Mouse (Mus musculus): ENCODE measurements around the gene A730009L09Rik. TPM values are rescaled to one million over a fixed set of nuclear protein-coding genes. Genes with fewer than 3 reads are reported as not detected.

Gene A730009L09Rik
- polyA plus RNA-seq, 1 experiment from 2014 or later = not detected

DNA sequence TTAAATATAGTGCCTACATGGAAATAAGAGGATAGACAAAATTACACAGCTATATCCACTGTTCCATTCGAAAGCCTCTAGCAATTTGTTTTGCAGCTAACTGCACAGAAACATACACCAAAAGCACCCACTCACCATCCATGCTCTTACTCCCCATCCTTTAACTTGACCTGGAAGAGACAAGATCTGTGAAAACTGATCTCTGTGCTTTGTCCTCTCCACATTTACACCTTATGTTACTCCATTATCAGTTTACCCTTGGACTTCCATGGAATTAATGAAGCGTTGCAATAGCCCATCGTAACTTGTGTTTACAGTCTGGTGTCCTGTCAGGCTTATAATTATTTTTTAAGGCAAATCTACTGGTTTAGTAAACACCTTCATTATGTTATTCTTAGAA lies 20.1 kb upstream of the A730009L09Rik start:
- peak overlapping the region; percentile 31; the same call in 1 of the 2 replicates for H3K4me2 ChIP-seq (ENCODE audit: low read depth, low read length)
- H3K36me3 ChIP-seq (ENCODE audit: control insufficient read depth, insufficient read depth, low read length) = no peaks in the 10 kb centered on the region
- H3K27ac ChIP-seq (ENCODE audit: low read length) = no peak overlapping the region
- no peak overlapping the region for H3K4me3 ChIP-seq (ENCODE audit: low read length)
- H3K27me3 ChIP-seq (ENCODE audit: control insufficient read depth, insufficient read depth, low read depth, low read length) = no peaks in the 10 kb centered on the region
- no peaks in the 10 kb centered on the region; the same call in 1 of the 2 replicates for H3K4me1 ChIP-seq (replicated peaks; ENCODE audit: control insufficient read depth, insufficient read depth, low read length)
- H3K9ac ChIP-seq (ENCODE audit: low read length) = no peak overlapping the region
- WGBS = 54% methylated on average over 3 of the region's 3 CpGs
- no peaks in the 10 kb centered on the region for H3K9me3 ChIP-seq (ENCODE audit: control insufficient read depth, low read length)
- ATAC-seq (ENCODE audit: low read depth) = no peak

DNA sequence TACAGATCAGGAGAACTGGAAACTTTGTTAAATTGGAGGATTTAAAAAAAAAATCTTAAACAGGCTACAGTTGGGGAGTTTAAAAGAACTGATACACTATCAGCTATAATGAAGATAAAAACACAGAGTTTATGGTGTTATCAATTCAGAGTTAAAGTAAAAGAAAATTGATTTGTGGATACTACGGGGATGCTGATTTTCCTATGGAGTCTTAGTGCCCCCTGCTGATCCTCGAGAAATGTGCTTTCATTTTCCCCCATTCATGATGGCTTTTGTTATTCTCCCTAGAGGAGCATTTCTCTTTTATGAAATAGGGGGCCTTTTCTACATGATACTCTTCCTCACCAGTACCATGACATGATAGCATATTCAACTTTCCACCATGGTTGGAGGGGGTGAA lies 19.5 kb upstream of the A730009L09Rik start:
- Histone ChIP-seq H3K9me3 (ENCODE audit: control insufficient read depth, low read length) (no peaks in the 10 kb centered on the region), H3K36me3 (ENCODE audit: control insufficient read depth, insufficient read depth, low read length) (no peaks in the 10 kb centered on the region), H3K4me2 (ENCODE audit: low read depth, low read length) (0 out of 2 replicates have a peak overlapping the region, but pooled peaks have one; percentile 31), H3K4me3 (ENCODE audit: low read length) (no peak overlapping the region), H3K4me1 (replicated peaks; ENCODE audit: control insufficient read depth, insufficient read depth, low read length) (no peaks in the 10 kb centered on the region; the same call in 1 of the 2 replicates), H3K9ac (ENCODE audit: low read length) (no peak overlapping the region), H3K27ac (ENCODE audit: low read length) (no peak overlapping the region), H3K27me3 (ENCODE audit: control insufficient read depth, insufficient read depth, low read depth, low read length) (no peaks in the 10 kb centered on the region)
- ATAC-seq (ENCODE audit: low read depth) = no peak
- WGBS = 19% methylated on average over 2 of the region's 2 CpGs

DNA sequence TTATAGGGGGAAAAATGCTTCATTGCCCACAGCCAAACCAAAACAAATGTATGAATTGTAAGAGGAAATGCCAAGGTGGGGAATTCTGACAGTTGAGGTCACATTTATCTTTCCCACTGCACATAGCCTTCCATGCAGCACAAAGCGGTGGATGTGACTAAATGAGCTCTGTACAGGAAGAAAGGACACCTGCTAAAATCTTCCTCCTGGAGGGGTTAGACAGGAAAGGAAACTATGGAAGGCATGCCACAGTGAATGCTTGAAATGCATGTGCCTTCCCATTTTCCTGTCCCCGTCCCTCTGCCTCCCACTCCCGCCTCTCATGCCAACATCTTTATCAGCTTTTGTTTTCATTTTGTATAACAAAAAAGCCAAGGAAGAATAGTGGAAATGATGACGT lies 7.2 kb upstream of the A730009L09Rik start:
- 56% methylated on average over 4 of the region's 4 CpGs for WGBS
- ATAC-seq (ENCODE audit: low read depth) = no peak
- no peaks in the 10 kb centered on the region for H3K36me3 ChIP-seq (ENCODE audit: control insufficient read depth, insufficient read depth, low read length)

DNA sequence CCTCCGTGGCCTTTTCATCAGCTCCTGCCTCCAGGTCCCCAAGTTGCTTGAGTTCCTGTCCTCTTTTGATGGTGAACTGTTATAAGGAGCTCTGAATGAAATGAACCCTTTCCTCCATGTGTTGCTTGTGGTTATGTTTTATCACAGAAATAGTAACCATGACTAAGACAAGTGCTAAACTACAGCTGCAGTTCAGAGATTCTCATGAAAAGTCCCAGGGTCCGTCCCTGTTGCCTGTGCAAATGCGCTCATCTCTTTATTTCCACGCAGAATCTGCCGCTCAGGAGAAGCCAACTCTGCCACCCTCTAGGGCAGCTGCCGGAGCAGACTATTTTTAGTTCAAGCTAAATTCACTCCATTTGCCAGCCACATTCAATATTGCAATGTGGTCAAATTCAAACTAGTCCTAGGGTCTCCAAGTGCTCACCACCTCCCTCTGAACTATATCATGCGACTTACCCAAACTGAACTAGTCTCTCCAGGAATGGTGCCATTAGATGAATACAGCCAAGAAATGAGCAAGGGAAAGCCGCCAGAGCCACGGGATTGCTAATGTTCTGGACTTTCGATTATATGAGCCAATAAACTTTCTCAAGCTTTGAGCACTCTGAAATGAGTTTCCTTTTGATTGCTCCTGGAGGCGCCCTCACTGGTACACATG lies 7.2 kb downstream of the A730009L09Rik start:
- H3K27me3 ChIP-seq (ENCODE audit: control insufficient read depth, insufficient read depth, low read depth, low read length) = no peaks in the 10 kb centered on the region
- 87% methylated on average over 11 of the region's 11 CpGs for WGBS
- H3K9me3 ChIP-seq (ENCODE audit: control insufficient read depth, low read length) = no peaks in the 10 kb centered on the region
- H3K27ac ChIP-seq (ENCODE audit: low read length) = no peak overlapping the region
- ATAC-seq (ENCODE audit: low read depth) = no peak
- H3K36me3 ChIP-seq (ENCODE audit: control insufficient read depth, insufficient read depth, low read length) = no peaks in the 10 kb centered on the region
- H3K4me1 ChIP-seq (replicated peaks; ENCODE audit: control insufficient read depth, insufficient read depth, low read length) = no peaks in the 10 kb centered on the region
- no peak overlapping the region for H3K4me2 ChIP-seq (ENCODE audit: low read depth, low read length)
- H3K9ac ChIP-seq (ENCODE audit: low read length) = no peak overlapping the region
- no peak overlapping the region for H3K4me3 ChIP-seq (ENCODE audit: low read length)

More for the DNA sequence above, 7.2 kb upstream of the A730009L09Rik start:
- Histone ChIP-seq H3K4me3 (ENCODE audit: low read length) (no peak overlapping the region), H3K4me2 (ENCODE audit: low read depth, low read length) (no peak overlapping the region), H3K27me3 (ENCODE audit: control insufficient read depth, insufficient read depth, low read depth, low read length) (no peaks in the 10 kb centered on the region), H3K27ac (ENCODE audit: low read length) (no peak overlapping the region), H3K9ac (ENCODE audit: low read length) (no peak overlapping the region), H3K9me3 (ENCODE audit: control insufficient read depth, low read length) (no peaks in the 10 kb centered on the region), H3K4me1 (replicated peaks; ENCODE audit: control insufficient read depth, insufficient read depth, low read length) (no peaks in the 10 kb centered on the region)

DNA sequence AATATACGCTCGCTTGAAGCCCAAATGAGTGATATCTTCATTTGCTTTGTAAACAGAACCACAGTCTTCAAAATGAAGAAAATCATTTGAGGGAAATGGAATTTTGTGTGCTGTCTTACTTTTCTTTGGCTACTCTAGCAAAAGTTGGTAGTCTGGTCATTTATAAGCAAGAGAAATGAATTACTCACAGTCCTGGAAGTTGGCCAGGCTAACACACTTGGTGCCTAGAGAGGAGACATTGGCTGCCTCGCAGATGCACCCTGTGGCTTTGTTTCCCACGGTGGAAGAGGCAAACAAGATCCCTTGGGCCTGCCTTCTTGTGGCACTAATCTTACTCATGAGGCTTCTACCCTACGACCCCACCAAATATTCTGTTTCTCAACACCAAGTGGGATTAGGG lies 8.1 kb downstream of the A730009L09Rik start:
- ATAC-seq (ENCODE audit: low read depth) = no peak
- Histone ChIP-seq H3K4me2 (ENCODE audit: low read depth, low read length) (no peak overlapping the region), H3K27ac (ENCODE audit: low read length) (no peak overlapping the region), H3K36me3 (ENCODE audit: control insufficient read depth, insufficient read depth, low read length) (no peaks in the 10 kb centered on the region), H3K4me3 (ENCODE audit: low read length) (no peak overlapping the region), H3K27me3 (ENCODE audit: control insufficient read depth, insufficient read depth, low read depth, low read length) (no peaks in the 10 kb centered on the region), H3K9me3 (ENCODE audit: control insufficient read depth, low read length) (no peaks in the 10 kb centered on the region), H3K4me1 (replicated peaks; ENCODE audit: control insufficient read depth, insufficient read depth, low read length) (no peaks in the 10 kb centered on the region), H3K9ac (ENCODE audit: low read length) (no peak overlapping the region)
- 64% methylated on average over 5 of the region's 5 CpGs for WGBS

DNA sequence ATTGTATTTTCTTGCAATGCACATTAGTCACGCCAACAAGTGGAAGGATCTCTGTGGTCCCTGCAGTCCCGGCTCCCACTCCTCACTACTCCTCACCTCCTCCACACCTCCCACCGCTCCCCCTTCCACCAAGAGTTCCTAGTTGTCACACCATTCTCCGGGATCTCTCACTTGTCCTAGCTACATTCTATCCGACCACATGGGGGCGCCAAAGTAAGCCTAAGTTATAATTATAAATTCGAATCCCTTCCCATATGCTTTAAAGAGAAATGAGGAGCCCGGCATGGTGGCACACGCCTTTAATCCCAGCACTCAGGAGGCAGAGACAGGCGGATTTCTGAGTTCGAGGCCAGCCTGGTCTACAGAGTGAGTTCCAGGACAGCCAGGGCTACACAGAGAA lies 12.5 kb downstream of the A730009L09Rik start:
- no peak overlapping the region for H3K9ac ChIP-seq (ENCODE audit: low read length)
- 59% methylated on average over 11 of the region's 11 CpGs for WGBS
- H3K9me3 ChIP-seq (ENCODE audit: control insufficient read depth, low read length) = no peaks in the 10 kb centered on the region
- H3K4me1 ChIP-seq (replicated peaks; ENCODE audit: control insufficient read depth, insufficient read depth, low read length) = no peaks in the 10 kb centered on the region
- no peak overlapping the region for H3K27ac ChIP-seq (ENCODE audit: low read length)
- H3K4me2 ChIP-seq (ENCODE audit: low read depth, low read length) = no peak overlapping the region
- ATAC-seq (ENCODE audit: low read depth) = no peak
- H3K36me3 ChIP-seq (ENCODE audit: control insufficient read depth, insufficient read depth, low read length) = no peaks in the 10 kb centered on the region
- no peaks in the 10 kb centered on the region for H3K27me3 ChIP-seq (ENCODE audit: control insufficient read depth, insufficient read depth, low read depth, low read length)
- H3K4me3 ChIP-seq (ENCODE audit: low read length) = no peak overlapping the region

DNA sequence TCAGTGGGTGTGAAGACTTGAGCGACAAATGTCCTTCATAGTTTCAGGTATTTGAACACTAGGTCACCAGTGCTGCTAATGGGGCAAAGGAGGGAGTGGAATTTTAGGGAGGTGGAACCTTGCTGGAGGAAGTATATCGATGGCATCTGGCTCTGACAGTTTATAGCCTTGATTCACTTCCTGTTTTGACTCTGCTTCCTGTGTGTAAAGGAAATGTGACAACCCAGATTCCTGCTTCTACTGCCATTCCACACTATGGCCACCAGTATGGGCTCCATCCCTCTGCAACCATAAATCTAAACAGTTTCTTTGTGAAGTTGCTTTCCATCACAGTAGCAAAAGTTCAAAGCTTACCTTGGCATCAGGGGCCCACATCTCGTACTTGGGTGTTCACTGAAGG lies 17.9 kb downstream of the A730009L09Rik start:
- ATAC-seq (ENCODE audit: low read depth) = no peak
- no peaks in the 10 kb centered on the region for H3K9me3 ChIP-seq (ENCODE audit: control insufficient read depth, low read length)
- no peaks in the 10 kb centered on the region for H3K36me3 ChIP-seq (ENCODE audit: control insufficient read depth, insufficient read depth, low read length)
- 71% methylated on average over 3 of the region's 3 CpGs for WGBS
- H3K4me2 ChIP-seq (ENCODE audit: low read depth, low read length) = no peak overlapping the region
- no peaks in the 10 kb centered on the region for H3K27me3 ChIP-seq (ENCODE audit: control insufficient read depth, insufficient read depth, low read depth, low read length)
- H3K27ac ChIP-seq (ENCODE audit: low read length) = no peak overlapping the region
- H3K4me3 ChIP-seq (ENCODE audit: low read length) = no peak overlapping the region
- no peaks in the 10 kb centered on the region for H3K4me1 ChIP-seq (replicated peaks; ENCODE audit: control insufficient read depth, insufficient read depth, low read length)
- no peak overlapping the region for H3K9ac ChIP-seq (ENCODE audit: low read length)

DNA sequence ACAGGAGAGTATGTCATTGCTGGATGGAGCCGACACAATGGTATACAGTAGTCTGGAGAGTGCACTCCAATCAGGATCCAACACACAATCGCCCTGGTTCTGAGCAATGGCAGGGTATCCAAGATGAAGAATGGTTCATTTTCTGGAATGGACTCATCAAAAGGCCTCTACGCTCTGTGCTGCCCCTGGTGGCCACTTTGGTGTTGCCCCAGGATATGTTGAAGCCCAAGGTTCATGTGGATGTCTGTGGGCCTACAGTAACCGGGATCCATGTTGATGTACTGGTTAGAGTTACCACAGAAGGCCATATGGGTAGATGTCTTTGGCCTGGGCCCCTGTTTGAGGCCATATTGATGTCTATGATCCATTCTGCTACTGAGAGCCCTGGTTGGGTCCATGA lies 31.1 kb downstream of the A730009L09Rik start:
- 88% methylated on average over 4 of the region's 4 CpGs for WGBS
- Histone ChIP-seq H3K9ac (ENCODE audit: low read length) (no peak overlapping the region), H3K4me1 (replicated peaks; ENCODE audit: control insufficient read depth, insufficient read depth, low read length) (no peaks in the 10 kb centered on the region), H3K4me2 (ENCODE audit: low read depth, low read length) (no peak overlapping the region), H3K27ac (ENCODE audit: low read length) (no peak overlapping the region), H3K27me3 (ENCODE audit: control insufficient read depth, insufficient read depth, low read depth, low read length) (no peaks in the 10 kb centered on the region), H3K9me3 (ENCODE audit: control insufficient read depth, low read length) (no peaks in the 10 kb centered on the region), H3K4me3 (ENCODE audit: low read length) (no peak overlapping the region), H3K36me3 (ENCODE audit: control insufficient read depth, insufficient read depth, low read length) (no peaks in the 10 kb centered on the region)
- no peak for ATAC-seq (ENCODE audit: low read depth)

DNA sequence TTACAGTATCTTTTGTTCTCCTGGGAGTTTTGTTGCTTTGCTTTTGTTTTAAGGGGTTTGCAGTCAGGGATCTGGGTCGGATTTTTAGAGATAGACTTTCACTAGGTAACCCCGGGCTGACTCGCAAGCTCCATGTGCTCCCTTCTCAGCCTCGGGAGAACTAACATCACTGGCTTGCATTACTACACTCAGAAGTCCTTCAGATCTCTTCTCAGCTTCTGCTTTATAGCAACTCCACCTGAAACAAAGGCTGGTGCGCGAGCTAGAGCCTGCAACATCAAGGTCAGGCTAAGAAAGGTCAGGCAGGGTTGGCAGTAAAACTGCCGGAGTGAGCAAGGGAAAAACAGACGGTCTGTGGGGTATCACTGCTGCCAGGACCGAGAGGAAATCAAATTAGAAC lies 34.2 kb downstream of the A730009L09Rik start:
- no peak overlapping the region for H3K9ac ChIP-seq (ENCODE audit: low read length)
- no peak overlapping the region for H3K4me3 ChIP-seq (ENCODE audit: low read length)
- no peak for ATAC-seq (ENCODE audit: low read depth)
- H3K27me3 ChIP-seq (ENCODE audit: control insufficient read depth, insufficient read depth, low read depth, low read length) = no peaks in the 10 kb centered on the region
- WGBS = 60% methylated on average over 9 of the region's 9 CpGs
- no peaks in the 10 kb centered on the region for H3K36me3 ChIP-seq (ENCODE audit: control insufficient read depth, insufficient read depth, low read length)
- no peaks in the 10 kb centered on the region for H3K9me3 ChIP-seq (ENCODE audit: control insufficient read depth, low read length)
- no peaks in the 10 kb centered on the region for H3K4me1 ChIP-seq (replicated peaks; ENCODE audit: control insufficient read depth, insufficient read depth, low read length)
- H3K27ac ChIP-seq (ENCODE audit: low read length) = no peak overlapping the region
- no peak overlapping the region for H3K4me2 ChIP-seq (ENCODE audit: low read depth, low read length)

DNA sequence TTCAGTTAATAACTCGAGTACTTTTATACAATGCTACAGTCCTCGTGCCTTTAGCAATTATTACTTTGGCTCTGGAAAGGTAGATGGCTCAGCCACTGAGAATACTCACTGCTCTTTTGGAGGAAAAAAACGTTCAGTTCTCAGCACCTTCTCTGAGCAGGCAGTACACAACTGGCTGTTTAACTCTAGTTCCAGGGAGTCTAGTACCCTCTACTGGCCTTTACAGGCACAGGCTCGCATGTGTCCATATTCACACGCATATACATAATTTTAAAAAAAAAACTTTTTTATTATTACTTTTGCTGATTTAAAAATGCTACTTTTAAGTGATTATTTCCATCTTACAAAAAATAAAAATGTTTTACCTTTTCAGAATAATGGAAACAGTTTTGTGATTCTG lies 35.5 kb downstream of the A730009L09Rik start:
- WGBS = 74% methylated on average over 5 of the region's 5 CpGs
- Histone ChIP-seq H3K4me3 (ENCODE audit: low read length) (no peak overlapping the region), H3K4me1 (replicated peaks; ENCODE audit: control insufficient read depth, insufficient read depth, low read length) (no peaks in the 10 kb centered on the region), H3K4me2 (ENCODE audit: low read depth, low read length) (no peak overlapping the region), H3K36me3 (ENCODE audit: control insufficient read depth, insufficient read depth, low read length) (no peaks in the 10 kb centered on the region), H3K27ac (ENCODE audit: low read length) (no peak overlapping the region), H3K27me3 (ENCODE audit: control insufficient read depth, insufficient read depth, low read depth, low read length) (no peaks in the 10 kb centered on the region), H3K9ac (ENCODE audit: low read length) (no peak overlapping the region), H3K9me3 (ENCODE audit: control insufficient read depth, low read length) (no peaks in the 10 kb centered on the region)
- ATAC-seq (ENCODE audit: low read depth) = no peak
